Mouse (Mus musculus) cerebellum, adult 9-11 months (tissue): ENCODE results near the gene Ube2h.
"Not testable (repeated sequence)": the region's sequence is repeated elsewhere in the genome, so short reads cannot be mapped to it uniquely, and the experiment has no call there.

Experiments
- DNase-seq: peaks from one replicate; pipeline ENCODE4 v3.0.0; 2022

The Ube2h gene

GRCm38 (mm10) chr6:30304399-30304917 is at the start of gene Ube2h:
TSS of gene Ube2h (minus strand) at chr6:30304539.
- DNase-seq, result peak; percentile 100

GRCm38 (mm10) chr6:30353661-30354060 is 49.3 kb upstream of the Ube2h start:
- no peak for DNase-seq

GRCm38 (mm10) chr6:30352762-30353161 is 48.4 kb upstream of the Ube2h start:
- DNase-seq, result no peak

GRCm38 (mm10) chr6:30351290-30351689 is 47.0 kb upstream of the Ube2h start:
- no peak for DNase-seq

GRCm38 (mm10) chr6:30347288-30347801 is 43.0 kb upstream of the Ube2h start:
- DNase-seq, result no peak

GRCm38 (mm10) chr6:30346737-30347136 is 42.4 kb upstream of the Ube2h start:
- no peak for DNase-seq

- no peak for DNase-seq
Measured at GRCm38 (mm10) chr6:30344032-30344431, 39.7 kb upstream of the Ube2h start.

- DNase-seq, result no peak
Measured at GRCm38 (mm10) chr6:30340231-30340873, 36.0 kb upstream of the Ube2h start.

- DNase-seq, result peak; percentile 8
Measured at GRCm38 (mm10) chr6:30336912-30337311, 32.6 kb upstream of the Ube2h start.

GRCm38 (mm10) chr6:30332262-30332661 is 27.9 kb upstream of the Ube2h start:
- no peak for DNase-seq

GRCm38 (mm10) chr6:30330706-30331105 is 26.4 kb upstream of the Ube2h start:
- DNase-seq, result no peak

GRCm38 (mm10) chr6:30325932-30326501 is 21.7 kb upstream of the Ube2h start:
- no peak for DNase-seq

GRCm38 (mm10) chr6:30321002-30321401 is 16.7 kb upstream of the Ube2h start:
- no peak for DNase-seq

GRCm38 (mm10) chr6:30319216-30319615 is 14.9 kb upstream of the Ube2h start:
- no peak for DNase-seq

GRCm38 (mm10) chr6:30312006-30312405 is 7.7 kb upstream of the Ube2h start:
- DNase-seq, result no peak

- no peak for DNase-seq
Measured at GRCm38 (mm10) chr6:30308751-30309150, 4.4 kb upstream of the Ube2h start.

- no peak for DNase-seq
Measured at GRCm38 (mm10) chr6:30307691-30308090, 3.4 kb upstream of the Ube2h start.

- not testable (repeated sequence) for DNase-seq
Measured at GRCm38 (mm10) chr6:30303771-30304398, 454 bp downstream of the Ube2h start.

GRCm38 (mm10) chr6:30302781-30303631 is 1.3 kb downstream of the Ube2h start:
- DNase-seq, result peak; percentile 46

- DNase-seq, result no peak
Measured at GRCm38 (mm10) chr6:30302156-30302555, 2.2 kb downstream of the Ube2h start.

GRCm38 (mm10) chr6:30300901-30301300 is 3.4 kb downstream of the Ube2h start:
- DNase-seq, result peak; percentile 29

- peak; percentile 86 for DNase-seq
Measured at GRCm38 (mm10) chr6:30300372-30300771, 4.0 kb downstream of the Ube2h start.

- no peak for DNase-seq
Measured at GRCm38 (mm10) chr6:30299683-30300082, 4.7 kb downstream of the Ube2h start.
